Mouse (Mus musculus) E14TG2a.4 (cell line): ENCODE data around the gene Kctd19.

Experiments
- CTCF ChIP-seq: conservative IDR thresholded peaks from 2 replicates; pipeline ENCODE4 v1.5.1; 2014; ENCODE audit warnings: low read length
- NANOG ChIP-seq: IDR thresholded peaks from 2 replicates; pipeline ENCODE4 v1.6.1; 2014; ENCODE audit warnings: borderline replicate concordance, low read length, mixed read lengths
- POU5F1 ChIP-seq: IDR thresholded peaks from 2 replicates; pipeline ENCODE4 v1.6.1; 2014; ENCODE audit warnings: low read length, borderline replicate concordance

DNA sequence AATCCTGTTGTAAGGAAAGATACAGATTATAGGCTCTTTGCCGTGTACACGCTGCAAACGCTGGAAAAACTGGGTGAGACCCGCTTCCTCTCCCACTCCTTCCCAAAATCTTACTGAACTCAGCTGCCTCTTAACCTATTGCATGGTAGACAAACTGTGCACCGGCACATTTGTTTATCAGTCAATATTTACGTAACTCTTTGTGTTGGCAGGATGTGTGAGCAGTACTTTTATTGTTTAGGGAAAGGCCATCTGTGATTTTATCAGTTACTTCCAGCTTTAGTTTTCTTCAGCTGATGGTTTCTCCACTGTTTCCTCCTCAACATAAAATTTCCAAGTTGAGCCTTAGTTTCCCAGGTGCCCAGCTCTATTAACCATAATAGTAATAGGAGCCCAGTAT is 13.6 kb upstream of the Kctd19 start:
- TF ChIP-seq CTCF (no peak), NANOG (no peak), POU5F1 (no peak)
